Mouse (Mus musculus) heart, embryonic 10.5 days (tissue): ENCODE measurements around the gene Synpo2l. TPM values are rescaled to one million over a fixed set of nuclear protein-coding genes. Genes with fewer than 3 reads are reported as not detected.
"Not testable (repeated sequence)": the region's sequence is repeated elsewhere in the genome, so short reads cannot be mapped to it uniquely, and the experiment has no call there.

ENCODE experiments used
- DNase-seq: peaks from one replicate; pipeline ENCODE4 v3.0.0-alpha.2; 2017; ENCODE audit warnings: low spot score
- H3K27ac ChIP-seq: fragments of 300-500 bp; sonication (generic); 2 replicates; pipeline ENCODE4 v1.5.1; 2016; ENCODE audit warnings: mild to moderate bottlenecking
- H3K27me3 ChIP-seq: fragments of 300-500 bp; sonication (generic); 2 replicates; pipeline ENCODE4 v1.6.1; 2016; ENCODE audit warnings: mild to moderate bottlenecking; ENCODE audit not compliant: poor library complexity, insufficient read depth, severe bottlenecking
- H3K36me3 ChIP-seq: fragments of 300-500 bp; sonication (generic); 2 replicates; pipeline ENCODE4 v1.6.1; 2016; ENCODE audit warnings: mild to moderate bottlenecking, moderate library complexity
- H3K4me1 ChIP-seq: fragments of 300-500 bp; sonication (generic); 2 replicates; pipeline ENCODE4 v1.6.1; 2016; ENCODE audit warnings: mild to moderate bottlenecking
- H3K4me3 ChIP-seq: fragments of 300-500 bp; sonication (generic); 2 replicates; pipeline ENCODE4 v1.5.1; 2016; ENCODE audit warnings: mild to moderate bottlenecking, moderate library complexity
- H3K9me3 ChIP-seq: fragments of 300-500 bp; sonication (generic); 2 replicates; pipeline ENCODE4 v1.6.1; 2016; ENCODE audit warnings: mild to moderate bottlenecking, moderate library complexity
- WGBS: fragments of 180-500 bp; shearing (Covaris S2); methylation state at CpG from one replicate; pipeline ENCODE4 v1.1.7; 2016; 5-methylcytosine and 5-hydroxymethylcytosine counted together
- polyA plus RNA-seq: library from polyadenylated mRNA; unstranded; fragments of >200 nt; fragmentation: Nextera tagmentation; extraction: Ambion mirVana; gene quantifications from 2 replicates; pipeline ENCODE4 v1.2.1, GENCODE M21; 2016

Synpo2l gene
- polyA plus RNA-seq, 1 experiment from 2014 or later: 87.0 TPM

DNA sequence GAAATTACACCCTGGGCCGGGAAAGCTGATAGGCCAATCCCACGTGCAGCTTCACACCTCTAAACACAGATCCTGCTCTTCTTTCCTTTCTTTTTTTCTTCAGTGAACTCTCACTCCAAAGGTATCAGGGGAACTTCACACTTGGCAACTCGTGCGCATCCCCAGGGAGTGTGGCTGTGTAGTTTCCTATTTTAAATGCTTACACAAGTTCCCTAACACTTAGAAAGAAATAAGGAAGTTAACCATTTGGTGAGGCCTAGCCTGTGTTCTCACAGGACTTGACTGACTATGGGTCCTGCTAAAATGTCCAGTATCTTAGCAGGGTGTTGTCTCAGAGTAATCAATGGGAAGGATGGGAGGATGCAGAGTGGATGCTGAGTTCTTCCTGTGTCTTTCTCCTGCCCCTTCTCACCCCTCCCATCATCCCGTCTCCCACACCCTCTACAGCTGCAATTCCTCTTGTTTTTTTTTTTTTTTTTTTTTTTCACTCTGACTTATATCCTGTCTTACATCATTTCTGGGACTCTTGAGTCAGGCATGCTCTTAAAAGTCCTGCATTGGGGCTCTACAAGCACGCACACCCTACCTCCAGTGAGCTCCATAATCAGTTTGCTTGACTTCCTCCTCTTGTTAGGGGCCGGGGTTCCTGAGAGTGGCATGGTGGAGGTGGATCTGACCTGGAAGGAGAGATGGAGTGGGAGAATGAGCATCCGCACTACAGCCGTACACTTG, 13.3 kb downstream of the Synpo2l start:
- H3K27me3 ChIP-seq: no peaks in the 10 kb centered on the region
- peaks cover 5% of the 10 kb centered on the region; the same call in 1 of the 2 replicates for H3K36me3 ChIP-seq
- no peaks in the 10 kb centered on the region for H3K9me3 ChIP-seq
- peaks cover 31% of the 10 kb centered on the region for H3K4me1 ChIP-seq
- H3K27ac ChIP-seq: peak overlapping the region; percentile 77; the same call in 1 of the 2 replicates
- 67% methylated on average over 9 of the region's 9 CpGs for WGBS
- H3K4me3 ChIP-seq: no peak overlapping the region
- no peak for DNase-seq

DNA sequence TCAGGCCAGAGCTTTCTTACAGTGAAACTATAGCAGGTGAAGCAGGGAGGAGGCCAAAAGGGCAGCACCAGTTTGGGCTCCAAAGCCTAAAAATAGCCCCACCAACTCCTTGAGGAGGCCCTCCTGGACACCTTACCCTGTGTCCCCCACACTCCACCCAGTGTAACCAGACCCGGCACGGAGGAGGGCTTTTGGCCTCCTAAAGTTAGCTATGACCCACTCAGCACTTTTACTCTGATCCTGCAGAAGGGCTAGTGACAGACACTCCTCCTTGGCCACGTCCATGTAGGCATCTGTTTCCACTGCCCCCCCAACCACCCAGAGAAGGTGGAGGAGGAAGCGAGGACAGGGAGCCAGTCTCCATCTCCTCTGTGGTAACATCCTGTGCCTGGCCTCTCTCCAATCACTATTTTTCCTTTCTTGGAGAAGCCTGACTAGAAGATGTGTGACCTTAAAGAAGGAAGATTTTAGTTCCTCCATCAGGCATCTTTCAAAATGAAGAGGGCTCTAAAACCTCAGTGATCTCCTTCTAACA, 16.4 kb downstream of the Synpo2l start:
- Histone ChIP-seq H3K27ac (peak overlapping the region; percentile 4; the same call in 1 of the 2 replicates), H3K36me3 (peaks cover 8% of the 10 kb centered on the region; the same call in 1 of the 2 replicates), H3K27me3 (no peaks in the 10 kb centered on the region; the same call in 1 of the 2 replicates), H3K4me3 (no peak overlapping the region), H3K4me1 (peaks cover 29% of the 10 kb centered on the region), H3K9me3 (no peaks in the 10 kb centered on the region)
- 27% methylated on average over 4 of the region's 4 CpGs for WGBS
- no peak for DNase-seq

DNA sequence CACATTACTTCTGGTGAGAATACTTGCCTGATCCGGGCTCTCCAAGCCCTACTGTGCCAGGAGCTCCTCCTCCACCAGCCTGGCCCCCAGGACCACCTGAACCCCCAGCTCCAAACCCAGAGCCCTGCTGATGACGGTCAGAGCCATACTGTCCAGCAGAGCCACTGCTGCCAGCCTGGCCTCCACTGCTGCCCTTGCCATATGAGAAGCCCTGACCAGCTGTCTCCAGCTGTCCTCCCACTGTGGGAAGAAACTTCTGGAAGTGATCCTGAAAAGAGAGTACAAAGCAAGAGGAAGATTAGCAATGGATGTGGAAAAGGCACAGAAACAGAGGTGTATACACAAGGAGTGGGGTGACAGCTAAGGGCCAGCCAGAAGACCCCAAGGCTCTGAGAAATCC, 17.2 kb downstream of the Synpo2l start:
- peaks cover 8% of the 10 kb centered on the region; the same call in 1 of the 2 replicates for H3K36me3 ChIP-seq
- 0 out of 2 replicates have a peak overlapping the region, but pooled peaks have one; percentile 59 for H3K27ac ChIP-seq
- H3K4me3 ChIP-seq: no peak overlapping the region
- WGBS: 64% methylated on average over 2 of the region's 2 CpGs
- H3K27me3 ChIP-seq: no peaks in the 10 kb centered on the region; the same call in 1 of the 2 replicates
- H3K9me3 ChIP-seq: no peaks in the 10 kb centered on the region
- no peak for DNase-seq
- peaks cover 26% of the 10 kb centered on the region for H3K4me1 ChIP-seq

DNA sequence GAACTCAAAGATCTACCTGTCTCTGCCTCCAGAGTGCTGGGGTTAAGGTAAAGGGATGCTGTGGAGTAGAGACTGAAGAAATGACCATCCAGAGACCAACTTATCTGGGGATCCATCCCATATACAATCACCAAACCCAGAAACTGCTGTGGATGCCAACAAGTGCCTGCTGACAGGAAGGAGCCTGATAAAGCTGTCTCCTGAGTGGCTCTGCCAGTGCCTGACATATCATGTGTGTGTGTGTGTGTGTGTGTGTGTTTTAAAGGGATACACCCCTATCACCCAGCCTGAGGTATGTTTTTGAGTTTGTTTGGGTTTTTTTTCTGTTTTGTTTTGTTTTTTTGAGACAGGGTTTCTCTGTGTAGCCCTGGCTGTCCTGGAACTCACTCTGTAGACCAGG, 21.8 kb downstream of the Synpo2l start:
- Histone ChIP-seq H3K36me3 (peaks cover 8% of the 10 kb centered on the region; the same call in 1 of the 2 replicates), H3K4me1 (peaks cover 16% of the 10 kb centered on the region), H3K4me3 (no peak overlapping the region), H3K27me3 (no peaks in the 10 kb centered on the region; the same call in 1 of the 2 replicates), H3K27ac (no peak overlapping the region), H3K9me3 (no peaks in the 10 kb centered on the region)
- no peak for DNase-seq

DNA sequence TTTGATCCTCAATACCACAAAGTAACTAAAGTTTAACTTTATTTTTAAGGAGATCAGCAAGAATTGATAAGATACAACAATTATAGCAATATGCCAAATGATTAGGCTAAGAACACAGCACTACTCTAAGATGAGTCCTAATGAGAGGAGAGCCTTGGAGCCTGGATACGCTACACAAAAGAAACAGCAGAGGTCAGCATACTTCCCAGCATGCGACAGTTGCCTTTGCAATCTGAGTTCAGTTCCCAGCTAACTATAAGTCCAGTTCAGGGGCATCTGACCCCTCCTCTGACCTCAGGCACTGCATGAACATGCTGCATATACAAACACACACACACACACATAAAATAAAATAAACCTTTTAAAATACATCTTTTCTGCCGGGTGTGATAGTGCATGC, 22.6 kb downstream of the Synpo2l start:
- no peaks in the 10 kb centered on the region; the same call in 1 of the 2 replicates for H3K27me3 ChIP-seq
- H3K4me1 ChIP-seq: peaks cover 16% of the 10 kb centered on the region
- WGBS: 34% methylated on average over 3 of the region's 3 CpGs
- H3K27ac ChIP-seq: no peak overlapping the region
- no peak overlapping the region for H3K4me3 ChIP-seq
- no peaks in the 10 kb centered on the region for H3K9me3 ChIP-seq
- DNase-seq: no peak
- H3K36me3 ChIP-seq: peaks cover 6% of the 10 kb centered on the region; the same call in 1 of the 2 replicates

DNA sequence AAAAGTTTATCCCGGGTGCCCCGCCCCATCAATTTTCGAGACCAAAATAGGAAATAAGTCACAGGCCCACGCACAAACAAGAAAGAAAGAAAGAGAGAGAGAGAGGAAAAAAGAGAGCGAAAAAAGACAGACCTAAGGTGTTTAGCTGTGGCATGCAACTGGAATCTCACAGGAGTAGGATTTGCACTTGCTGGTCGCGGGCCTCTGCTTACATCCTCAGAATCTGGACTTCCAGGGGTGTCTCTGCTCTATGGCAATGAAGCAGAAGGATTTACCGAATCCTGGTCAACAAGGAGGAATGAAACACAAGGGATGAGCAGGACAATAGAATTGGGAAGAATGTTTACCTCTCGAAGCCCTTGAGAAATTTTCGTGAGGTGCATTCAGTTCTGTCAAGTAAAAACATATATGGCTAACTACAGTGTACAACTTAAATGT, 26.7 kb downstream of the Synpo2l start:
- H3K4me1 ChIP-seq: peaks cover 20% of the 10 kb centered on the region
- no peaks in the 10 kb centered on the region for H3K9me3 ChIP-seq
- 16% methylated on average over 10 of the region's 10 CpGs for WGBS
- H3K4me3 ChIP-seq: peak overlapping the region; percentile 95
- no peak for DNase-seq
- no peaks in the 10 kb centered on the region for H3K27me3 ChIP-seq
- H3K27ac ChIP-seq: peak overlapping the region; percentile 98
- H3K36me3 ChIP-seq: no peaks in the 10 kb centered on the region

DNA sequence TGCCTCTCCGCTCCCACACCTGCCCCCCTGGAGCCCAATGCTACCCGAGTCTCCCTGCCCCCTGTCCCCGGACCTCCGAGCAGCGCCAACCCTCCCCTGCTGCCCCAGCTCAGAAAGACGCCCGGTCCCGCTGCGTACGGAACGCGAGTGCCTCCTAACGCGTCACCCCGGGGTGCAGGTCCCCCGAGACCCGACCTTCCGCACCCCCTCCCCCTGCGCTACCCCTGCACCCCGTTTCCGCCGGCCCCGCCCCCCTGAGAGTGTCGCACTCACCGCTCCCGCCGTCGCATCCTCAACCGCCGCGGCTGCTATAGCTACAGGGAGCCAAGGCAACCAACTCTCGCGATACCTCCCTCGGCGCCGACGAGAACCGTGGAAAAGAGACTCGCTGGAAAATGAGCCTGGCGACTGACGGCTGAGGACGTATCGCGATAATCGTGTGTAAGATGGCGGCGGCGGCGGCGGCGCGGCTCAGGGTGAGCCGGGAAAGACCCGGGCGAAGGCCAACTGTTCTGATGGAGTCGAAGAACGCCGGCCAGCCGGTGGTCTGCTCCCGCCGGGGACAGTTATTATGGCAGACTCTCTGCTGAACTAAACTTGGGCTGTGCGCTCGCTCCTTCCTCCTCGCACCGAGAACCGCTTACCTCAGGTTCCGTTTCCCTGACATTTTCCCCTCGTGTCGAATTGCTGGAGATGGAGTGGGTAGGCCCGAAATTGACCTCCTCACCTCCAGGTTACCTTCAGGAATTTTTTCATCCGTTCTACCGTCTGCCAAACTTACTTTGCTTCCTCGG, 27.3 kb downstream of the Synpo2l start, which contains the start of gene Usp54:
Usp54 (minus strand) TSS at position 420 of the 794 bp plus-strand sequence.
- Histone ChIP-seq H3K4me3 (peak within 1 kb of the TSS; percentile 95), H3K4me1 (peaks cover 18% of the 10 kb centered on the region), H3K36me3 (no peaks in the 10 kb centered on the region), H3K27ac (peak within 1 kb of the TSS; percentile 98), H3K27me3 (no peaks in the 10 kb centered on the region), H3K9me3 (no peaks in the 10 kb centered on the region)
- WGBS: under 1% methylated on average over 73 of the region's 73 CpGs
- DNase-seq: peak; percentile 98

DNA sequence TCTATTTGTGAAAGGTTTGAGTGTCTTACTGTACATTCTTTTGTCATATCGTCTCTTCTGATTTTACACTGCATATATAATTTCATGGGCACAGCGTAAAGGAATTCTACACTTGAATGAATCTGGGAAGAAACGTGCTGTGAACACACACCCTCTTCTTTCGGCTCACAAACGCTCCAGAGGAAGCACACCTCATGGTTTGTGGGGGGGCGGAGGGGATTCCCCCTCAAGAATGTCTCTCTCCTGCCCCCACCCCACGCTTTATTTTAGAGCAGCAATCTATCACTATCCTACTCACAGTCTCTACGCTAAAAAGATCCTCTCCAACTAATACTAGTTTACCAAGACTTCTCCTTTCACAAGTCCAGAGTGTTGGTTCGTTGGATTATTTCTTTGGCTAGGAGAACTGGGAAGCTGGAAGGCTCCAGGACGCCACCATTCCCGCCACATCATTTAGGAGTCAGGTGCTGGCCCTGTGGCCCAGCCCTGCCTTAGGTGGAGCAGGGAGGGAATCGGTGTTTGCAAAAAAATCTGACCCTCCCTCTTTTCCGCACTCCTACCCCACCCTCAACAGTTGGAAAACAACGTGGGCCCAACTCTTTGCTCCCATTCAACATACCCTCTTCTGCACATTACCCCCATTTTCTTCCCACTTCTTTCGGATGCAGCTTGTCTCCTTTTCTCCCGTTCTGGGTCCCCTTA, 28.1 kb downstream of the Synpo2l start:
- DNase-seq: no peak
- no peaks in the 10 kb centered on the region for H3K27me3 ChIP-seq
- H3K36me3 ChIP-seq: no peaks in the 10 kb centered on the region
- WGBS: 4% methylated on average over 16 of the region's 16 CpGs
- H3K4me1 ChIP-seq: peaks cover 17% of the 10 kb centered on the region
- peak overlapping the region; percentile 98 for H3K27ac ChIP-seq
- H3K9me3 ChIP-seq: no peaks in the 10 kb centered on the region
- peak overlapping the region; percentile 95 for H3K4me3 ChIP-seq

DNA sequence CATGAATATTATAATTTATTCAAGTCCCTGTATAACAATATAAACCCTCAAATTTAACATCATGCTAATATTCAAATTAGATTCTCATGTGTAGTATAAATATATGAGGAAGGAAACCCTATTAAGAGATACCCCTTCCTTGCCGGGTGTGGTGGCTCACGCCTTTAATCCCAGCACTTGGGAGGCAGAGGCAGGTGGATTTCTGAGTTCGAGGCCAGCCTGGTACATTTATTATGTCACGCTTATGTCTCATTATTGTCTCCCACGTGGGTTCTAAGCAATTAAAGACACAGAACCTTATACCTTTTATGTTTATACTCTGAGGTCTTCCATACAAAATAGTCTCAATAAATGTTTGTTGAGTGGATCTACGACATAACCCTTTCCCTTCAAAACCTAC, 29.5 kb downstream of the Synpo2l start:
- Histone ChIP-seq H3K27me3 (no peaks in the 10 kb centered on the region), H3K36me3 (no peaks in the 10 kb centered on the region), H3K27ac (no peak overlapping the region), H3K4me3 (no peak overlapping the region), H3K4me1 (peaks cover 15% of the 10 kb centered on the region), H3K9me3 (no peaks in the 10 kb centered on the region)
- no peak for DNase-seq
- 90% methylated on average over 6 of the region's 6 CpGs for WGBS

DNA sequence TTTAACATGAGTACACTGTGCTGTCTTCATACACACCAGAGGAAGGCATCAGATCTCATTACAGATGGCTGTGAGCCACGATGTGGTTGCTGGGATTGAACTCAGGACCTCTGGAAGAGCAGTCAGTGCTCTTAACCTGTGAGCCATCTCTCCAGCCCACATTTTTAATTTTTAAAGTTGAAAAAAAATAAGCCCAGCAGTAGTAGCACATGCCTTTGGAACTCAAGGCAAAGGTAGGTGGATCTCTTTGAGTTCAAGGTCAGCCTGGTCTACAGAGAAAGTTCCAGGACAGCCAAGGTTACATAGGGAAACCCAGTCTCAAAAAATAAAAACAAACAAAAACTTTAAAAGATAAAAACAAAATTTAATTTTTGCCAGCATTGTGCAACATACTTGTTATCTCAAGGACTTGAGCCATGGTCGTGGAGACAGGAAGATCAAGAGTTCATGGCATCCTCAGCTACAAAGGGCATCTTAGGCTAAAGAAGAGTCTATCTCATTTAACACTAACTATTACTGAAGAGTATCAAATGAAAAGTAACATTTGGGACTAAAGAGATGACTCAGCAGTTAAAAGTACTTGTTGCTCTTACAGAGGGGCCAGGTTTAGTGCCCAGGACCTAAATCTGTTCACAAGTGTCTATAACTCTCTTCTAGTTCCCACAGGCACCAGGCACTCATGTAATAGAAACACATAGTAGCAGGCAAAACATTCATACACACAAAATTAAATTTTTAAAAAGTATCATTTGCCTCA, 30.2 kb downstream of the Synpo2l start:
- H3K4me1 ChIP-seq: peaks cover 15% of the 10 kb centered on the region
- DNase-seq: no peak
- no peak overlapping the region for H3K27ac ChIP-seq
- no peaks in the 10 kb centered on the region for H3K9me3 ChIP-seq
- H3K4me3 ChIP-seq: no peak overlapping the region
- no peaks in the 10 kb centered on the region for H3K36me3 ChIP-seq
- WGBS: 72% methylated on average over 2 of the region's 2 CpGs
- no peaks in the 10 kb centered on the region for H3K27me3 ChIP-seq

DNA sequence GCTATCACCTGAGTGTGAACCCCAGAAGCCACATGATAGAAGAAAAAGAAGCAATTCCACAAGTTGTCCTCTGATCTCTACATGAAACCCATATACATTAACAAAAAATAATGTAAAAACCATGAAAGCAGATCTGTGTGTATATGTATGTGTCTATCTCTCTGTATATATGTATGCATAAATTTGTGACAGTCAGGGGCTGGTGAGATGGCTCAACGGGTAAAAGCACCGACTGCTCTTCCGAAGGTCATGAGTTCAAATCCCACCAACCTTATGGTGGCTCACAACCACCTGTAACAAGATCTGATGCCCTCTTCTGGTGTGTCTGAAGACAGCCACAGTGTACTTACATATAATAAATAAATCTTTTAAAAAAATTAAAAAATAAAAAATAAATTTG, 31.2 kb downstream of the Synpo2l start:
- peaks cover 12% of the 10 kb centered on the region for H3K4me1 ChIP-seq
- H3K4me3 ChIP-seq, H3K36me3 ChIP-seq, DNase-seq, H3K9me3 ChIP-seq, H3K27me3 ChIP-seq, H3K27ac ChIP-seq: not testable (repeated sequence)
- WGBS: 95% methylated on average over 3 of the region's 3 CpGs

DNA sequence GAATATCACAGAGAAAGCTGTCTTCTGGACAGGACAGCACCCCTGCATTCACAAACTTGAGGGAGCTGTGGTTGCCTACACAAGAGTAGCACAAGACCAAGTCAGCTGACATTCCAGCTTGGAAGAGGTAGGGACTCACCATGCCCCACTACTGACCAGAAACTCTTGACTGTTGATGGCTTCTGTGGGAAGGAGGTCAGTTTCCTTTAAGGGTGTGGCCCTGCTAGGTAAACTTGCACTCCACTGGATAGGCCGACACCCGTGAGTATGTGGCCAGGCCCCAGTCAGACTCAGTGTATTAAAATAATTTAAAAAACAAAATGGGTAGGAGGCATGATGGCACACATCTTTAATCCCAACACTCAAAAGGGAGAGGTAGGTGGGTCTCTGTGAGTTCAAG, 32.6 kb downstream of the Synpo2l start:
- Histone ChIP-seq H3K27me3 (no peaks in the 10 kb centered on the region), H3K9me3 (no peaks in the 10 kb centered on the region), H3K4me3 (no peak overlapping the region), H3K27ac (no peak overlapping the region), H3K36me3 (no peaks in the 10 kb centered on the region), H3K4me1 (peaks cover 12% of the 10 kb centered on the region)
- 86% methylated on average over 2 of the region's 2 CpGs for WGBS
- DNase-seq: no peak
